Mouse (Mus musculus): Measurements from ENCODE around the gene Stx7.

DNA sequence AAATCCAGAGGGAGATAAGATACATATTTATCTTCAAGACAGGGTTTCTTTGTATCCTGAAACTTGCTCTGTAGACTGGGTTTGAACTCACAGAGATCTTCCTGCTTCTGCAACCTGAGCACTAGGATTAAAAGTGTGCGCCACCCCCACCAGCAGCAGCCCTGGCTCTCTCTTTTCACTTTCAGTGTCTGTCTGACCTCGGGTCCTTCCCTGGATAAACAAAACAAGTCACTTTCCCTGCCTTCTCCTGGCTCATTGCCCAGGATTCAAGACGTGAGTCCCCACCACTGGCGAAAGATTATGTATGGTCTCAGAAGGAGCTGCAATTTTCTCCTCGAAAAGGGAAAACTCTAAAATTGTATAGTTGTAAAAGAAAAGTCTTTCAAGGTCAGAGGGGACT lies 10.5 kb downstream of the Stx7 start:
- TF ChIP-seq CTCF (IDR thresholded peaks at IDR 0.05; ENCODE audit: control insufficient read depth, insufficient read depth, low read length): no peak
- no peak for TF ChIP-seq POLR2A (IDR thresholded peaks at IDR 0.05; ENCODE audit: borderline replicate concordance, control insufficient read depth, low read depth, low read length)

Data from bone marrow, adult 2 months (tissue).